Mouse (Mus musculus) hematopoietic multipotent progenitor cell, adult 10-12 weeks (in vitro differentiated cells): ENCODE measurements around the gene Ccne1. TPM values are rescaled to one million over a fixed set of nuclear protein-coding genes. Genes with fewer than 3 reads are reported as not detected.

Source experiments
- polyA plus RNA-seq: library from polyadenylated mRNA; stranded (reverse); fragments of >175 nt; gene quantifications from 2 replicates; pipeline ENCODE4 v1.2.3, GENCODE M21; 2012; ENCODE audit warnings: low replicate concordance

Ccne1 gene
- 9.9 and 12.2 TPM in 2 replicates for polyA plus RNA-seq

DNA sequence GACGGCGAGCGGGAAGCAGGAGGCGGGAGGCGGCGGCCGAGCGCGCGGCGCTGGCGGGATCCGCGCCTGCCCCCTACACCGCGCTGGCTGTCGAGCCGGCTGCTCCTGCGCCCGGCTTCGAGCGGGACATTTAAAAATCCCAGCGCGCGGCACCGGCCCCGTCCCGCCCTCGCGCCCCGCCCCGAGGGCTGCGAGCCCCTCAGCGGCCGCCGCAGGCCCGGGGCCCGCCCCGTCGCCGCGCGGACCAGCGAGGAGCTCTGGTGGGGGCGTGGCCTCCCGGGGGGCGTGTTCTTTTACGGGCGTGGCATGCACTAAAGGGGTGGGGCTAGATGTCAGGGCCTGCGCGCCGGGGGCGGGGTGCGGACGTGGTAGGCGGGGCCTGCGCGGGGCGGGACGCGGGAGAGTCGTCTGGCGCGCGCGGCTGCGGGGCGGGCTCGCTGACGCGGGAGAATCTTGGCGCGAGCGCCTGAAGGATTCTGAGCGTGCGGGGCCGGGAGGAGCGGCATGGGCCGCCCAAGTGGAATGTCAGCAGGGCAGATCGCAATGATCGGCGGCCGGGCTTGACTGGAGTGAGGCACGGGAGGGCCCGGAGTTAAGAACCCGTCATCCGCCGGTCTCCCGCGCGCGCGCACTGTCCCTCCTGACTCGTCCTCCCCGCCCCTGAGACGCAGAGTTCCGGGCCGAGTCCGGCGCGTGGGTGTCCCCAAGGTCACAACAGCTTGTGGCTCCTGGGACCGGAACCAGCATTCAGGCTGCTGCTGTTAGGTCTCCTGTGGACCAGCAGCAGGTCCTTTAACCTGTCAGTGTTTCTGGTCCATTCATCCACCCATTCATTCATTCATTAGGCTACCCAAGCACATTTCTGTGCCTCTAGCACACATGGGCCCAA lies at the start of gene Ccne1:
Gene Ccne1 (minus strand): TSS at position 164 of the 889 bp plus-strand sequence.

Other genes with a start within 250 kb of the Ccne1 start
- gene Uri1, start 84.0 kb downstream of the Ccne1 start, polyA plus RNA-seq: 15.8 and 24.6 TPM in 2 replicates
- 13.6 and 23.0 TPM in 2 replicates for gene 1600014C10Rik, start 75.7 kb upstream of the Ccne1 start, polyA plus RNA-seq
- gene Plekhf1, start 120.5 kb upstream of the Ccne1 start, polyA plus RNA-seq: 0.35 and 0.71 TPM in 2 replicates
- gene Pop4, start 163.9 kb upstream of the Ccne1 start, polyA plus RNA-seq: 1.0 and 4.3 TPM in 2 replicates